Mouse (Mus musculus): ENCODE data around the gene Wbp1. TPM values are rescaled to one million over a fixed set of nuclear protein-coding genes. Genes with fewer than 3 reads are reported as not detected.

The Wbp1 gene
- polyA plus RNA-seq, 1 experiment from 2014 or later: 233 TPM

GRCm38 (mm10) chr6:83070311-83071219, 50.8 kb downstream of the Wbp1 start:
- no peaks in the 10 kb centered on the region for H3K9me3 ChIP-seq
- H3K4me3 ChIP-seq: peak overlapping the region; percentile 33
- no peaks in the 10 kb centered on the region for H3K36me3 ChIP-seq
- peaks cover 24% of the 10 kb centered on the region for H3K4me1 ChIP-seq
- H3K27me3 ChIP-seq (replicated peaks): peaks cover 93% of the 10 kb centered on the region
- H3K27ac ChIP-seq: peak overlapping the region; percentile 37; the same call in 1 of the 2 replicates
- H3K4me2 ChIP-seq (replicated peaks): peak overlapping the region; percentile 49
- WGBS: under 1% methylated on average over 58 of the region's 58 CpGs
- H3K9ac ChIP-seq: peak overlapping the region; percentile 50
- ATAC-seq (ENCODE audit: low FRiP score, low read depth): 0 out of 2 replicates have a peak, but pooled peaks have one; percentile 11

- Histone ChIP-seq H3K9ac (peak within 1 kb of the TSS; percentile 50), H3K4me1 (peaks cover 24% of the 10 kb centered on the region), H3K9me3 (no peaks in the 10 kb centered on the region), H3K27me3 (replicated peaks) (peaks cover 96% of the 10 kb centered on the region), H3K4me3 (peak within 1 kb of the TSS; percentile 33), H3K27ac (peak within 1 kb of the TSS; percentile 37; the same call in 1 of the 2 replicates), H3K4me2 (replicated peaks) (peak within 1 kb of the TSS; percentile 49), H3K36me3 (no peaks in the 10 kb centered on the region)
- no peak for ATAC-seq (ENCODE audit: low FRiP score, low read depth)
- 3% methylated on average over 10 of the region's 10 CpGs for WGBS
These were observed 51.3 kb downstream of the Wbp1 start, which contains the start of gene Tlx2 for GRCm38 (mm10) chr6:83070247-83070310. TSS of gene Tlx2 (minus strand) at chr6:83070293.

- Histone ChIP-seq H3K4me2 (replicated peaks) (peak overlapping the region; percentile 49), H3K9ac (peak overlapping the region; percentile 50), H3K36me3 (no peaks in the 10 kb centered on the region), H3K4me3 (peak overlapping the region; percentile 33), H3K27ac (peak overlapping the region; percentile 37; the same call in 1 of the 2 replicates), H3K4me1 (peaks cover 24% of the 10 kb centered on the region), H3K27me3 (replicated peaks) (peaks cover 97% of the 10 kb centered on the region), H3K9me3 (no peaks in the 10 kb centered on the region)
- WGBS: 1% methylated on average over 69 of the region's 69 CpGs
- ATAC-seq (ENCODE audit: low FRiP score, low read depth): 0 out of 2 replicates have a peak, but pooled peaks have one; percentile 30
These were observed 51.7 kb downstream of the Wbp1 start for GRCm38 (mm10) chr6:83069488-83070246.

MicroRNAs within 50 kb of the gene (microRNA counts, 519-probe panel; counts per million panel counts)
- 342 counts per million, percentile 67 among the panel's probes with 10 or more counts for microRNA mmu-miR-3470a+mmu-miR-3470b

Small RNAs within 50 kb of the gene (microRNA-seq; reads per million reads assigned to microRNA genes)
- gene Mir3470a: not detected

Other genes starting within 250 kb of the Wbp1 start
- 12.9 and 15.1 TPM in 2 replicates for gene Sema4f, start 181.8 kb downstream of the Wbp1 start, polyA plus RNA-seq (2016; fragmentation: Nextera tagmentation; extraction: Ambion mirVana)
- gene M1ap, start 174.7 kb downstream of the Wbp1 start, polyA plus RNA-seq (2016; fragmentation: Nextera tagmentation; extraction: Ambion mirVana): 0.49 TPM in 1 of 2 replicates, not detected in the other
- 5.8 and 6.5 TPM in 2 replicates for gene Dok1, start 88.1 kb downstream of the Wbp1 start, polyA plus RNA-seq (2016; fragmentation: Nextera tagmentation; extraction: Ambion mirVana)
- gene Loxl3, start 87.4 kb downstream of the Wbp1 start, polyA plus RNA-seq (2016; fragmentation: Nextera tagmentation; extraction: Ambion mirVana): 9.1 and 9.4 TPM in 2 replicates
- gene Aup1, start 67.0 kb downstream of the Wbp1 start, polyA plus RNA-seq (2016; fragmentation: Nextera tagmentation; extraction: Ambion mirVana): 158 and 167 TPM in 2 replicates
- gene Htra2, start 66.3 kb downstream of the Wbp1 start, polyA plus RNA-seq (2016; fragmentation: Nextera tagmentation; extraction: Ambion mirVana): 68.0 and 70.6 TPM in 2 replicates
- 1.8 and 2.1 TPM in 2 replicates for gene Dqx1, start 63.7 kb downstream of the Wbp1 start, polyA plus RNA-seq (2016; fragmentation: Nextera tagmentation; extraction: Ambion mirVana)
- 27.0 and 42.3 TPM in 2 replicates for gene Tlx2, start 51.3 kb downstream of the Wbp1 start, polyA plus RNA-seq (2016; fragmentation: Nextera tagmentation; extraction: Ambion mirVana)
- 43.6 and 52.3 TPM in 2 replicates for gene Pcgf1, start 43.7 kb downstream of the Wbp1 start, polyA plus RNA-seq (2016; fragmentation: Nextera tagmentation; extraction: Ambion mirVana)
- 0.57 and 2.8 TPM in 2 replicates for gene Lbx2, start 35.2 kb downstream of the Wbp1 start, polyA plus RNA-seq (2016; fragmentation: Nextera tagmentation; extraction: Ambion mirVana)
- gene Ccdc142, start 20.0 kb downstream of the Wbp1 start, polyA plus RNA-seq (2016; fragmentation: Nextera tagmentation; extraction: Ambion mirVana): 2.7 and 4.3 TPM in 2 replicates
- gene Gm42688, start 19.9 kb downstream of the Wbp1 start, polyA plus RNA-seq (2016; fragmentation: Nextera tagmentation; extraction: Ambion mirVana): 4.8 and 5.1 TPM in 2 replicates
- gene Mrpl53, start 12.5 kb downstream of the Wbp1 start, polyA plus RNA-seq (2016; fragmentation: Nextera tagmentation; extraction: Ambion mirVana): 124 and 128 TPM in 2 replicates
- 39.4 and 39.5 TPM in 2 replicates for gene Mogs, start 6.1 kb downstream of the Wbp1 start, polyA plus RNA-seq (2016; fragmentation: Nextera tagmentation; extraction: Ambion mirVana)
- gene Ino80b, start 3.9 kb upstream of the Wbp1 start, polyA plus RNA-seq (2016; fragmentation: Nextera tagmentation; extraction: Ambion mirVana): 17.6 and 18.7 TPM in 2 replicates
- gene Rtkn, start 13.9 kb upstream of the Wbp1 start, polyA plus RNA-seq (2016; fragmentation: Nextera tagmentation; extraction: Ambion mirVana): 33.7 and 38.0 TPM in 2 replicates
- gene Wdr54, start 34.8 kb upstream of the Wbp1 start, polyA plus RNA-seq (2016; fragmentation: Nextera tagmentation; extraction: Ambion mirVana): 11.5 and 13.5 TPM in 2 replicates
- gene 1700003E16Rik, start 34.8 kb upstream of the Wbp1 start, polyA plus RNA-seq (2016; fragmentation: Nextera tagmentation; extraction: Ambion mirVana): 2.6 TPM in 2 replicates
- gene Dctn1, start 44.4 kb upstream of the Wbp1 start, polyA plus RNA-seq (2016; fragmentation: Nextera tagmentation; extraction: Ambion mirVana): 181 and 196 TPM in 2 replicates
- gene Slc4a5, start 98.3 kb upstream of the Wbp1 start, polyA plus RNA-seq (2016; fragmentation: Nextera tagmentation; extraction: Ambion mirVana): 0.18 and 0.34 TPM in 2 replicates
- 30.8 and 33.1 TPM in 2 replicates for gene Mthfd2, start 204.3 kb upstream of the Wbp1 start, polyA plus RNA-seq (2016; fragmentation: Nextera tagmentation; extraction: Ambion mirVana)
- gene Mob1a, start 204.5 kb upstream of the Wbp1 start, polyA plus RNA-seq (2016; fragmentation: Nextera tagmentation; extraction: Ambion mirVana): 46.4 and 48.5 TPM in 2 replicates
- gene Bola3, start 227.6 kb upstream of the Wbp1 start, polyA plus RNA-seq (2016; fragmentation: Nextera tagmentation; extraction: Ambion mirVana): 92.1 and 93.5 TPM in 2 replicates